Mouse (Mus musculus) thymus, postnatal 36 days (tissue): ENCODE data around the gene Cdc73.
"Not testable (repeated sequence)": the region's sequence is repeated elsewhere in the genome, so short reads cannot be mapped to it uniquely, and the experiment has no call there.

Experiments
- DNase-seq, 2 experiments: peaks; one replicate each; pipeline ENCODE4 v3.0.0; 2022; ENCODE audit warnings: mixed read lengths in 2 of 2

The Cdc73 gene

DNA sequence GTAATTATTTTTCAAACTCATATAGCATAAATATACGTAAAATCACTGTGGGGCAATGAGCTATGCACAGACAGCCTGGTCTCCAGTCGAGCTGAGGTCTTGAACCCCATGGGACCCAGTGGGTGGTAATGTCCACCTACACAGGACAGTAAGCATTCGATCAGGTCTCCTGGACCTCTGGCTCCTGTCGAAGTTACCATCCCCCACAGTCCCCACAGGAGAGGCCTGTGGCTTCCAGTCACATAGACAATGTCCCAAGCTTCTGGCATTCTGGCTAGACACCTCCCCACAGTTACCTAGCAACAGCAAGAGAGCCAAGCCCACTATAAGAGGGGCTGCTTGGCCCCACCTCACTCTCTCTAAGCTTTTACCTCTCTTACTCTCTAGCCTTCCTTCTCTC lies 37.9 kb downstream of the Cdc73 start:
- not testable (repeated sequence) for DNase-seq

DNA sequence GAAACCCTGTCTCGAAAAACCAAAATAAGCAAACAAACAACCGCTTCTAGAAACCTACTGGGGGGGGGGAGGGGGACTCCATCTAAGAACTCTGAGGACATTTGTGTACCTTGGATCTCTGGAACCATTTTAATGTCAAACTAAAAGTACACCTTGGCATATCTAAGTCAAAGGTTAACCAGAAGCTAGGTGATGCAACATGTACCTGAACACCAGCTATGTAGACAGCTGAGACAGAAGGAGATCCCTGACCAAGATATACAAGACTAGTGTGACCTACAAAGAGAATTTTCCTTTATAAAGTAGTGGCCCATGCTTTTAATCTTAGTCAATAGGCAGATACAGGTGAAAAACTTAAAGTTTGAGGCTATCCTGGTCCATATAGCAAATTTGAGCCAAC lies 39.5 kb downstream of the Cdc73 start:
- DNase-seq: no peak

DNA sequence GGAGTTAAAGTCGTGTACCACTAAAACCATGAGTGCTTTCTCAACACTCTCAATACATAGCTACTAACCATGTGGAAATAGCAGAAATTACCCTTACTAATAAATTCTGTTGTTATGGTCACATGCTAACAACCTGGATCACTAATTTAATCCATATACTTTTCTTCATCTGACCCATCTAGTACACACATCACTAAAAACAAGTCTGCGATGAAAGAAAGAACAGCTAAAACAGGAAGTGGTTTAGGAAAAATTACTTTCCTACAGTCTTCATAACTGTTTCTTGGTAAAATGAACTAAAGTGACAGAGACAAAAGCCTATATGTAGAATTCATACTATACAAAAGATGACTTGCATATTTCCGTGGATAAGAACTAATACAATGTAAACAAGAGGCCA lies 49.0 kb downstream of the Cdc73 start:
- no peak for DNase-seq

DNA sequence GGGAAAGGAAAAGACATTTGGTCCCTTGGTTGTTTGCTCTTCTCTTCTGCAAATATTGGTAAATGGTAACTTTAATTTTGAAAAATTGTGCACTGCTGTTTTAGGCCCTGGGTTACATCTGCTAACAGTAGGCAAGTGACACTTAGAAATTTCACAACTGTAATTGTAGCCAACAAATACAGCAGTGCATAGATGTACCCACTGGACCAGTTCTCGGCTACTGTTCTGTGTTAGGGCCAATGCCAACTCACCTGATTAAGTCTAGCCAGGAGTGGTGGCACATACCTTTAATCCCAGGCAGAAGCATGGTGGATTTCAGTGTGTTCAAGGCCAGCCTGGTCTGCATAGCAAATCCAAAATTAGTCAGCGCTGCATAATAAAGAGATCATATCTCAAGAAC lies 52.4 kb downstream of the Cdc73 start:
- DNase-seq: no peak

DNA sequence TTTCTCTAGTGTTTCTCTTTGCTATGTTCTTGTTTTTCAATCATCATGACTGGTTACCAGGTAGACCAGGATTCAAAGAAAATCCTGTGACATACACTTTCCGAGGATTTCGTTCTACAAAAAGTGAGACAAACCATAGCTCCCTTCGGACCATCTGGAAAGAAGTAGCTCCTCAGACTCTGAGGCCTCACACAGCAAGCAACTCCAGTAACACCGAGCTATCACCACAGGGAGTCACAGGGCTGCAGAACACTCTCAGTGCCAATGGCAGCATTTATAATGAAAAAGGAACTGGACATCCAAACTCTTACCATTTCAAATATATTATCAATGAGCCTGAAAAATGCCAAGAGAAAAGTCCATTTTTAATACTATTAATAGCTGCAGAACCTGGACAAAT lies 56.5 kb downstream of the Cdc73 start:
- DNase-seq: no peak

DNA sequence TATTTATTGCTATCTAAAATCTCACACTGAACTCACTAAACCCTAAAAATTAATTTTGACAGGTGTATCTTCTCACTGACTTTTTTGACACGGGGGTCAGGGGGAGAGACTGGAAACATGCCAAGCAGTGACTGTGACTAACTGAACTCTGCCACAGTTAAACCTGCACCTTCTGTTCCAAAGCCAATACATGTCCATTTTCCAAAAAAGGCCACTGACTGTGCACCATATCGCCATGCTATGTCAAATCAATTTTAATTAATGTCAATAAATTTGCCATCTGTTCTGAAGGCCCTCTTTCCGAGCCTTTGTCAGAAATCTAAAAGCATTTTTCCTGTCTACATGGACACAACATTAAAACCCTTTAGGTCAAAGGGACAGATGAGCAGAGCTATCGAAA lies 57.3 kb downstream of the Cdc73 start:
- no peak for DNase-seq

DNA sequence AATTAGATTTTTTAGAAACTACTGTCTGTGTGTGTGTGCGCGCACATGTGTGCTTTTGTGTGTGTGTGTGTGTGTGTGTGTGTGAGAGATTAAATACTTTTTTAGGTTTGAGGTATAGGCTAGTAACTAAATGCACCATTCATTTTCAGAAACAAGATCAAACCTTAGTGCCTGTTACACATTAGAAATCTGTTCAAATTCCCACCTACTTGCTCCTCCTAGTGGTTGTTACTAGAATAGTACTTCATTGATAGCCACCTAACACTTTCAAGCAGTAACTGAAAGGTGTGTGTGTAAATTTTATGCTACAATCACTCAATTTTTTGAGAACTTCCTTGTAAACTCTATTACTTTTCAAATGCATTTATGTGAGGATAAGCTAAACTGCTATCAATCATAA lies 58.5 kb downstream of the Cdc73 start:
- no peak for DNase-seq

DNA sequence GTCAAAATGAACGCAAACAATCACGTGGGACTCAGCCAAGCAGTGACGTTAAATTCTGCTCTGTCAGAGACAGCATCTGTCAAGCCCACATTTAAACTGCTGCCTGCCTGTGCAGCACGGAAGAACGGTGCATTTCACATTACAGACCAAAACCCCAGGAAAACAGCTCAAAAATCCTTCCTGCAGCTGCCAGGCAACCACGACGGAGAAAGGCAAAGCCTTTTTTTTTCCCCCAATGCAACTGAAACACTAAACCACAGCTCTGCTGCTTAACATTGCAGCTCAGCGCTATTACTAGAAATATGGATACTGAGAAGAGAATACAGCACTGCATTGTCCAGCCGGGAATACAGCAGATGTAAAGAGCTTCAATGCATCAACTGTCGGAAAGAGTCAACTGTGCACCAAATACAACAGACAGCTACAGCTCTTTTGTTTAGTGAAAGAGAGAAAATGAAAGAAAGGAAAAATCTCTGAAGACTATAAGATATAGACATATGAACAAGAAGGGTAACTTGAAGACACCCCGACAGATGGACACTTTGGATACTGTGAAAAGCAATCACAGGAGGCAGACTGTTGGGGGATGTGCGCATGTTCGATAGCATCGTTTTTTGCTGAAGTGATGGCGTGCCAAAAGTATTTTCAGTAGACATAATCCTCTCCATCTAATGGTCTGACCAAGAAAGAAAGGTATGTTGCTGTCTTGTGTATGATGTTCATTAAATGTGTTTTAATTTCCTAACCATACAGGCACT lies 61.9 kb downstream of the Cdc73 start, which contains the start of gene B3galt2:
B3galt2 (plus strand) TSS at position 15 of the 758 bp plus-strand sequence.
- peak; percentile 26 to 32 for DNase-seq

DNA sequence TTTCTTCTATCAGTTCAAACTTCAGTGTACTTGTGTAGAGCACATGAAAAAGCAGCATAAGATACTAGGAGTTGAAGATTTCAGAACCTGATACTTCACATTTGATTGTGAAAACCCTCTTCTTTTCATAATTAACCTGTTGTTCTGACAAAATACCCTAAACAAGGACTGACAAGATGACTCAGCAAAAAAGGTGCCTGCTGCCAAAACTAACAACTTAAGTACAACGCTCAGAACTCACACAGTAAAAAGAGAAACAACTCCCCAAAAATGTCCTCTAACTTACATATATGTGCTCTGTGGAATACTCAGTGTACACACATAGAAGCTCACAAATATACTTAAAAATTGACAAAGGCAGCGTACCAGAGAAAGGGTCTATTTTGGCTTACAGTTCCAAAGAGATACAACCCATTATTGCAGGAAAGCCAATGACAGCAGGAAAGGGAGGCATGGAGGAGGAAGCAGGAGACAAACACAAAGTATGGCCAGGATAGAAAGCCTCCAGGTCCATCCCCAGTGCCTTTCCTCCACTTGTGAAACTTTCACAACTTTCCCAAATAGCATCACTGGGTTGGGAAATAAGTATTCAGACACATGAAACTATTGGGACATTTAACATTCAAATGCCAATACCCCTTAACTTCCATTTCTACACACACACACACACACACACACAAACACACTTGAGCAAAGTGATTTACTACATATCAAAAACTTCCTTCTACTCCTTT lies 69.7 kb downstream of the Cdc73 start:
- DNase-seq: no peak

DNA sequence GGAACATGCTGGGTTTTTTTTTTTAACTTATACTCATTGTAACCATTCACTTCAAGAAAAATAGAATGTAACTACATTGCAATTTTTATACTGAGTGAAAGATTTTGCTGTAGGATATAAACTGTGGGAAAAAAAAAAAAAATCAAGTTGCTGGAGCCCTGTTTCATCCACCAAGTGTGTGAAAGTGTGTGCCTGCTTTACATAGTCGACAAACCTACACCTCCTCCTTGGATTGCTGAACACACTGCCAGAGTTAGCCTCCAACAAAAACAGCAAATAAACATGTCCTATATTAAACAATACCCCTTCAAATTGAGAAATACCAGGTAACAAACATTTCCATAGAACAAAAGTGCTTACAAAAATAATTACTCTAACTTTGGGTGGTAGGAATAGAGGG lies 70.3 kb downstream of the Cdc73 start:
- no peak for DNase-seq

DNA sequence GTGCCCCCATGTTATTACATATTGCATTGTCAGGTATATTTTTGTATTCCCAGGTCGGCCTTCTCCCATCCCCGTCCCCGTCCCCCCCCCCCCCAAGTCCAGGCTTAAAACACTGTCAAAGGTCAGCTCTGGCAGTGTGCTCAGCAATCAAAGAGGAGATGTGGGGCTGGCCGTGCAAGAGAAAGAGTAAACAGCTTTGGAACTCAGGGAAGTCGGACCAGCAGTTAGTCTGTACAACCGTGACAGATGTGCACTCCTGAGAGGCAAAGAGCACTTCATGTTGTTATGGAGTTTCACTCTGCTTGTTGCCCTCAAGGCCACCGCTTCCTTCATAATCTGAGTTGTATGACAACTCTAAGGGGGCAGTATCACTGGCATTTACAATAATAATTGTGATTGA lies 71.4 kb downstream of the Cdc73 start:
- DNase-seq: no peak

DNA sequence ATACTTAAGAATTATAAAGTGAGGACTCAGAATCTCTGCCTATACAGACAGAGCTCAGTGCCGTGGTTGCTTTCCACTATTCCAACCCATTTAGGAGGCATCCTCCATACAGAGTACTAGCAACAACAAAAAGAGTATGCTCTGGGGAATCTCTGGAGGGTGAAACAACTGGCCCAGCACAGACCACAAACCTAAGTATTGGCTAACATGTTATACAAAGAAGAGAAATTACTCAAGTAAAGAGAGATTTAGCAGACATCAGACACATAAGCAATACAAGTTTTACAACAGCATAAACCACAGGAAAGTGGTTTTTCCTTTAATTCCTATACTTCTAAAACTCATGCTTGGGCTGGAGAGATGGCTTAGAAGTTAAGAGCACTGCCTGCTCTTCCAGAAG lies 80.1 kb downstream of the Cdc73 start:
- DNase-seq: no peak

DNA sequence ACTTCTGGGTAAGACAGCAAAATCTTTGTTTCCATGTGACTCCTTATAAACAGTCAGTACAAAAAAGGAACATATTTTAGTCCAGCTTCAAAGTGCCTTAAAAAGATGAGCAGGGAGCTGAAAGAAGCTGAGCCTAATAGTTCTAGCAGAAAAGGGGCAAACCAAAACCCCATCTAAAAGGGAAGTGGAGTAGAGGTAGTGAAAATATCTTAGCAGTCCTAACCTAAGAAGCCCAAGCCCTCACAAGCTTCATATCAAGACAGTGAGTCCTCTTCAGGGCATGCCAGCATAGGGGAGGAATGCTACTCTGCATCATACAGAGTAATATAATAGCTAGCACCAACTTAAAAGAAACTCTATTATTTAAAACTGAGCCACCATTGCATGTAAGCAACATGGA lies 80.8 kb downstream of the Cdc73 start:
- no peak for DNase-seq

DNA sequence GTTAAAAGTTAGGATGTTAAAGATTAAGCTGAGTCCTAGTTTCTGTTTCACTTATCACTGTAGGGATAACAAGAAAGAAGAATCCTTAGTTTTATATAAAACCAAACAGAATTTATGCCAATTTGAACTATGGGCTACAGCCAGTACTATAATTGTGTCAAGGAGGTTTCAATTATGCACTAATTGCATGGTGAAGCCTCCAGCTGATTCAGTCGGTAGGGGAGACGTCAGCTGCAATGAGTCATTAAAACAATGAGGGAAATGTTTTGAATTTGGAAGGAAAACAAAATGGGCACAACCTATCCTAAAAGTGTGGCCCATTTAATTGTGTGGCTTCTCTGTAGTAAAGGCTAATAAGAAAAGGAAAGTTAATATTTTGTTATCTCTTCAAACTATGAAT lies 82.9 kb downstream of the Cdc73 start:
- DNase-seq: no peak

DNA sequence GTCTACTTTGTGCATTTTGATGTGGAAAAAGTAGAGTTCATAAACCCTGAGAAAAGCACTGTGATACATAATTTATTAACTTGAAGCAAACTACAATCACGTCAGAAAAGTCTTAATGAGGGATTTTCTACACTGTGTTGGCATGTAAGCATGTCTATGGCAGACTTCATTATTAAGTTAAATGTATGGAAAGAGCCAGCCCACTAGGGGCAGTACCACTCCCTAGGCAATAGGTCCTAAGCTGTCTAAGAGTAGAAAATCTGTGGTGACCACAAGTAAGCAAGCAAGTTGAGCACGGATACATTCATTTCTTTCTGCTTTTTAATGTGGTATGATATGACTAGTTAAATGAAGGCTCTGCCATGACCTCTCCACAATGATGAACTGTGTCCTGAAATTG lies 89.8 kb downstream of the Cdc73 start:
- DNase-seq: no peak

DNA sequence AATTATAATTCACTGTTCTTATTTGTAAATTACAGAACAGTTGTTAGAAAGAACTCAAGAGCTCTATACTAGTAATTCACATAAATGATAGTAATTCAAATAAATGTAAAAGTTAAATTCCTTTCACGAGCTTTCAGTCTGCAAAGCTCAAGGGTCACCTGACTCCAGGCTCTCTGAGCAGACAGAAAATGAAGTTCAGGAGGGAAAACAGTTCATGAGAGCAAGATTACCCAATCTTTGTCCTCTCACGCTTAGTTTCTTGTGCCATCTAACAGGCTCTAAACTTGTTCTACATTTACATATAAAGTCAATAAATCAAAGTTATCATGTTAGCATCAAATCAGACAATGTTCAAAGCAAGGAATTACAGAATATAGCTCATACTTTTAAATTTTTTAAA lies 93.8 kb downstream of the Cdc73 start:
- DNase-seq: no peak

DNA sequence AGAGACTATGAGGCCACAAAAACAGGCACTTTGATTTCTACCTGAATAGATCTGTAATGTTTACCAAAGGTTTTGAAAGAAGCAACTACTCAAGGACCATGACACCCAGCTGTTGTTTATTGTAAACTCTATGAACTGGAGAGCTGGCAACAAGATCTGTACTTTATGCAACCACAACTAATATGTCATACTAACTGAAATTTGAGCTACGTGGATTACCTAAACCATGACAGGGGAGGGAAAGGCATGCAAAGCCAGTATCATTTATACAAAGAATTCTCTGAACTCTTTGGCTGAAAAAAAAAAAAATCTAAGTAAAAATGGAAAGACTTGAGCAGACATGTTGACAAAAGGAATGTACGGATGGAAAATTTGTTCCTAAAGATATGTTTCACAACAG lies 105.8 kb downstream of the Cdc73 start:
- DNase-seq: no peak

DNA sequence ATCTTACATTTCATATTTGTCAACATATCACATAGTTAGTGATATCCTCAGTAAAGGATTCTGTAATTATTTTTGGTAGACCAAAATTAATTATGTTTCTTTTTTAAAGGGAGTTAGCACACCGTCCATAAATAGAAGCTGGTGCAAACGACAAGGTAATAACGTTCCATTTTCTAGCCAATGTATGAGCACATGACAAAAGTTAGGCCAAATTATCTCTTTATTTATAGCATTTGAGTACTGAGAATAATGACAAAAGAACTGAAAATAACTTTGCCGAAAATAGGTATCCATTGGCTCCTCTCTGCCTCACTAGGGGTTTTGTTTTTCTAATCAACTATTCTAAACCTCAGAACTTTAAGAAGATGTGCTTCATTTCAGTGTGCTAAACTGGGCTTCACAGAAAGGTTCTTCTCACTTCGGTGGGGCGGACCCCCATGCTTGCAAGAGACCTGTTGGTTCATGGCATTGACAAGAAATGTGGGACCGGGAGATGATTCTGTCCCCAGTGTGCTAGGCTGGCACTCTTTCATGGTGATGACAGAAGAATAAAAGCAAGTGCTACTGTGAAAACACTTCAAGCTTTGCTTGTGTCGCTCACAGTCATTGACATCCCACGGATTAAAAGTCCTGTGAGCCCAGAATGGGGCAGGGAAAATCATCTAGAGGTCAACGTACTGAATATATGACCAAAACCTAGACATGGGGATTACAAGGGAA lies 125.7 kb downstream of the Cdc73 start:
- DNase-seq: no peak

DNA sequence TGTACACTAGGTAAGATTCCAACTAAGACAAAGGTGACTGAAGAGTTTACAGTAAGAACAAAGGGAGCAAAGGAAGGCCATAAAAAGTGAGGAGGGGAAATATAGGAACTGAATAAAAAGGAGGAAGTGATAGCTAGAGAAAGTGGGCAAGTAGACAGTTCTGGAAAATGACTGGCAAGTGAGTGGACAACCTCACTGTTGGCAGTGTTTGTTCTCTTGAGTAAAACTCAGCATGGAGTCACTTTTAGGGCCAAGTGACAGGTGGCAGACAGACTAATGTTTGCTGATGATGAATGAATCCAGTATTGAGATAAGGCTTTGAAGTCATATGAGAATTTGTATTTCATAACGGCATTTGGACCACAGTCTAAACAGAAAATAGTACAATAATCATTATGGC lies 144.5 kb downstream of the Cdc73 start:
- DNase-seq: no peak

DNA sequence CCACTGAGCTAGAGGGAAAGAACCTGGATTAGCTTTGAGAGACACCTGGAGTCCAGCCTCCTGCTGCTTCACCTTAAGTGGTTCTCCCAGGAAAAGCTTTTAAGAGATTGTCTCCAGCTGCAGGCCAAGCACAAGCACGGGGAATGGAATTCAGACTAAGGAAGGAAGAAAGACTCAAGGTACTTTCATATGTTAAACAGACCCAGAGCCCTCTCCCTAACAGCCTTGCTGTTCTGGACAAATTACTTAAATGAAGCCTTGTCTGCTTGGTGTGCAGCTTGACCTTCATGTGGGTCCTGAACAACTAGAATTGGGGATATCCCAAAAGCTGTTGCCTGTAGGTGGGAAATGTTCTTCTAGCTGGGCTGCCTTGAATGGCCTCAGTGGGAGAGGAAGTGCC lies 147.2 kb downstream of the Cdc73 start:
- DNase-seq: no peak

DNA sequence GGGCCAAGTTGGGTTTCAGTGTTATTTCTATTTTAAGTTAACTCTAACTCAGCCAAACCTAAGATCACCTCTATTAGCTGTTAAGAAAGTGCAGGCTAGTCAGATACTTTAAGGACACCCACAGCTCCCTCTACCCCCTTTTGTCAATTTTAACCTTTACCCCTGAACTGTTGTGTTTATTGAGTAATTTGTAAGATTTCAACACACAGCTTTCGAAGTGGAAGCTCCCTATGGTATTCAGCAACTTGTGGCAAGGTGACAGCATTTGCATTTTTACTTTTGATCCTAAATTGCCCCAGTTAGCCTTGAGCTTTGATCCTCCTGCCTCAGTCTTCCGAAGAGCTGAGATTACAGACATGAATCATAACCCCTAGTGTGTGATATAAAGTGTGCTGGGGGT lies 148.1 kb downstream of the Cdc73 start:
- no peak for DNase-seq
